Mouse (Mus musculus) embryonic stem cell, embryonic (primary cell): ENCODE measurements around the gene Hdac5.

ENCODE experiments used
- CTCF ChIA-PET, 4 experiments: fragments of 300-600 bp in 2 of 4; fragments of 350-600 bp in 2 of 4; sonication (Branson Sonifier 250); formaldehyde crosslinking; loops; one replicate each; lab custom pipeline; 2022; ENCODE audit warnings: inconsistent platforms in 2 of 4; lab: Charles Lee
- POLR2A ChIA-PET, 4 experiments: fragments of 300-600 bp in 2 of 4; fragments of 350-600 bp in 2 of 4; sonication (Branson Sonifier 250); formaldehyde crosslinking; loops; one replicate each; lab custom pipeline; 2022; ENCODE audit warnings: antibody characterized with exemption in 4 of 4, inconsistent platforms in 1 of 4; lab: Charles Lee

Hdac5 gene

DNA sequence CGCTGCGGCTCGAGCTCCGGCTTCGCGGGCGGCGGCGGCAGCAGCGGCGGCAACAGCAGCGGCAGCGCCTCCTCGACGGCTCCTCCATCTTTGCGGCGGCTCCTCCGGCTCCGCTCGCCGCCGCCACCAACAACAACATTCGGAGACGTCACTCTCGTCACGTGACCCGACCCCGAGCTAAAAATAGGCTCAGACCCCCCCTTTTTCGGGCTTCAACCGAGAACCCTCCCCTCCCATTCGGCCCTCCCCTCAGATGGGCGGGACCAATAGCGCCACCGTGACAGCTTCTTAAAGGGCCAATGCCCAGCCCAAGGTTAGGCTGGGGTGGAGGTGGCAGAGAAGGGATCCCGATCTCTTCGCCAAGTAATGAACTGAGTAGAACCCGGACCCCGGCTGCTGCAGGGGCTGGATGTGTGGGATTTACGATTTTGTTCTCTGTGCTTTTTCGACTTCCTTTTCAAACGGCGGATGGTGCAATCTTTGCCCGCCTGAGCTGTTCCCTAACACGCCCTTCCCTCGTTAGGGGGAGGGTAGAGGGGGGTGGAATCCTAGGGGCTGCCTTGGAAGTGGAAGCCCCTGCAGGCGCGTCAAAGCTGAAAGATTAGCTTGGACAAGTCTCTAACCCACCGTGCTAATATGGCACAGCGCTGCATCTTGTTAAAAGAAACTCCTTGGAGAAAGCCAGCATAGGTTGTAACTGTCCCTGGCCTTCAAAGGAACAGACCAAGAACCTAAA, at the start of gene Hdac5:
TSS of gene Hdac5 (minus strand) at position 161 of the 736 bp plus-strand sequence.
- ChIA-PET CTCF (interaction anchor here (0.5 to 3.1 kb wide), 13 partner anchors 10 to 208 kb away, joined by 3 to 33 read pairs (median 4); partner anchors contain the start of gene BC030867 (in 3 of the 4)), POLR2A (interaction anchor here in 3 of 4 experiments (0.6 to 5.4 kb wide), 54 partner anchors 8 to 886 kb away, joined by 3 to 42 read pairs (median 4); partner anchors contain the start of genes BC030867 (in 3 of the 3), Slc25a39 (in 3 of the 3), G6pc3 (in 2 of the 3) and Grn (in 2 of the 3))

- CTCF ChIA-PET: interaction anchor here in 3 of 4 experiments (0.6 to 2.7 kb wide), 5 partner anchors 11 to 218 kb away, joined by 3 to 8 read pairs (median 3); partner anchors contain the start of gene Asb16 (in 1 of the 3)
- POLR2A ChIA-PET: interaction anchor here in 2 of 4 experiments (0.7 to 7.1 kb wide), 9 partner anchors 11 to 442 kb away, joined by 3 to 94 read pairs (median 6); partner anchors contain the start of genes Asb16 (in 2 of the 2), Slc25a39 (in 2 of the 2), BC030867 (in 1 of the 2) and Grn (in 1 of the 2)
These were observed 49.6 kb upstream of the Hdac5 start for GRCm38 (mm10) chr11:102279595-102279994.

DNA sequence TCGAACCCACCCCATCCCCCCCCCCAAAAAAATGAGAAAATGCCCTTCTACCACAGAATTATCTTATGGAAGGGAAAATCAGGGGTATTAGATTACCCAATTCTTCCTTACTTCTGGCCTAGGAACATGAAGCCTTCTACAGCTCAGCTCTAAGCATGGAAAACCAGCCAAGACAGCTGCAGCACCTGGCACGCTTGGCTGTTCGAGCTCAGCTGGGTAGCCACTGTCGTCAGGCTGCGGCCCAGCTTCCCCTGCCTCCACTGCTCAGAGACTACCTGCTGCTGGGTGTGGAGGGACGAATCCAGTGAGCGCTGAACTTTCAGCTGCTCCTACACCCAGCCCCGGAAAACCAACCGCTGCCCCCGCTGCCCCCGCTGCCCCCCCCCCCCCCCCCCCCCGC, 47.8 kb upstream of the Hdac5 start:
- CTCF ChIA-PET: interaction anchor here (0.5 to 3.1 kb wide), 15 partner anchors 10 to 656 kb away, joined by 3 to 19 read pairs (median 4); partner anchors contain the start of genes Asb16 (in 1 of the 4), BC030867 (in 1 of the 4) and Grn (in 1 of the 4)
- POLR2A ChIA-PET: interaction anchor here in 3 of 4 experiments (0.7 to 7.1 kb wide), 26 partner anchors 7 to 207 kb away, joined by 3 to 94 read pairs (median 6); partner anchors contain the start of genes Asb16 (in 2 of the 3), Slc25a39 (in 2 of the 3), Atxn7l3 (in 1 of the 3) and Fam171a2 (in 1 of the 3)

GRCm38 (mm10) chr11:102276411-102276915, 46.5 kb upstream of the Hdac5 start:
- CTCF ChIA-PET: interaction anchor here (0.5 to 3.1 kb wide), 19 partner anchors 8 to 489 kb away, joined by 3 to 19 read pairs (median 4); partner anchors contain the start of genes BC030867 (in 2 of the 4), Asb16 (in 1 of the 4), Grn (in 1 of the 4) and Tmem101 (in 1 of the 4)
- POLR2A ChIA-PET: interaction anchor here in 3 of 4 experiments (0.6 to 7.1 kb wide), 50 partner anchors 8 to 840 kb away, joined by 3 to 94 read pairs (median 5); partner anchors contain the start of genes Tmub2 (in 3 of the 3), Asb16 (in 2 of the 3), Atxn7l3 (in 2 of the 3) and Grn (in 2 of the 3)

- CTCF ChIA-PET: interaction anchor here (0.6 to 14.7 kb wide), 26 partner anchors 8 to 385 kb away, joined by 3 to 224 read pairs (median 4); partner anchors contain the start of genes BC030867 (in 3 of the 4), Fam171a2 (in 1 of the 4), Grn (in 1 of the 4) and Tmub2 (in 1 of the 4)
- POLR2A ChIA-PET: interaction anchor here in 3 of 4 experiments (0.7 to 8.1 kb wide), 37 partner anchors 8 to 178 kb away, joined by 3 to 94 read pairs (median 6); partner anchors contain the start of genes BC030867 (in 3 of the 3), Grn (in 3 of the 3), Slc25a39 (in 3 of the 3) and Tmub2 (in 3 of the 3)
These were observed 38.7 kb upstream of the Hdac5 start, which contains the start of gene Asb16 for GRCm38 (mm10) chr11:102268520-102269244. Gene Asb16 (plus strand): TSS chr11:102268743.

DNA sequence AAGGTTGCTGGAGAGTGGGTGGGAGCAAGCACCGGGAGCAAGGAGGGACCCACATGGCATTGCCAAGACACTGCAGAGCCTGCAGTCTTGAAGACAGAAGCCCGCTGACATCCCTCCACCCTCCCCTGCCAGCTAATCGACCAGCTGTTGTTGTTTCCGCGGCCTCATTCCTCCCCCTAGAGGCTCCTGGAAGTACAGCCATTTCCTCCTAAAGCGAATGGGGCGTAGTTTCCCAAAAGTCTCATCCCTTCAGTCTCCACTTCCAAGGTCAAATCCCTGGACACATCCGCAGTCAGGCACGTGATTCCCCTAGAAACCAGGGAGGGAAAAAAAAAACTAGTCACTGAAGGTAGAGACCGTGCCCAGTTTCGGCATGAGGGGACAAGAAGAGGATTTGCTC, 37.5 kb upstream of the Hdac5 start:
- CTCF ChIA-PET: interaction anchor here (0.5 to 14.7 kb wide), 35 partner anchors 9 to 339 kb away, joined by 3 to 224 read pairs (median 5); partner anchors contain the start of genes BC030867 (in 3 of the 4), Cfap97d1 (in 1 of the 4), Fam171a2 (in 1 of the 4) and Grn (in 1 of the 4)
- POLR2A ChIA-PET: interaction anchor here (0.5 to 8.1 kb wide), 52 partner anchors 8 to 290 kb away, joined by 3 to 94 read pairs (median 4); partner anchors contain the start of genes BC030867 (in 3 of the 4), Grn (in 3 of the 4), Slc25a39 (in 3 of the 4) and Tmub2 (in 3 of the 4)

DNA sequence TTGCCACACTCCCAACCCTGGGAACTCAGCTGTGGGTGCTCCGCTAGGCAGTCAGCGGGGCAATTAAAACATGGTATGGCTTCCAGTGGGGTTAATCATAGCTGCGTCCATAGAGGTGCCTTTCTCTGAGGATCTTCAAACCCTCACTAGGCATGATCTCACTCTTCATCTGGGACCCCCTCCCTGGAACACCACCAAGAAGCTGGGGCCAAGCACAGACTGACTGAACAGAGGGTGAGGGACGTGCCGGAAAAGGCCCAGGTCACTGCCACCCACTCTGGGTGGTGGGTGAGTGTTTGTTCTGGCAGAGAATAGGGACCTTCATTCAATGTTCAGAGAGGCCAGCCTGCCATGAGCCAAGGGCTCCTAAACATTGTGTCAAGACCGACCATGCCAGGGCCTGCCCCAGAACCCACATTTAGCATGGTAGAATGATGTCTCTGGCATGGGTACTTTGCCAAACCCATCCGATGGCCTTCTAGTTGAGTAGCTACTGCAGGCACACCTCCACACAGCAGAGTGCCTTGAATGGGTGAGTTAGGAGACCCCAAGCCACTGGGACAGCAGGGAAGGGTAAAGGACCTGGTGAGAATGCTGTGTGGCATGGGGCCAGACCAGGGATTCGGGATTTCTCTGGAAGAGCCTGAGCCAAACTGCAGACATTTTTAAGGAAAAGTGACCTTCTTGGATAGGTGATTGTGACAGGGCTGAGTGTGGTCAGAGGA, 36.8 kb upstream of the Hdac5 start:
- CTCF ChIA-PET: interaction anchor here (0.5 to 14.7 kb wide), 36 partner anchors 9 to 282 kb away, joined by 3 to 224 read pairs (median 5); partner anchors contain the start of genes BC030867 (in 3 of the 4), Cfap97d1 (in 1 of the 4), Fam171a2 (in 1 of the 4) and Grn (in 1 of the 4)
- POLR2A ChIA-PET: interaction anchor here (0.5 to 8.1 kb wide), 71 partner anchors 7 to 329 kb away, joined by 3 to 94 read pairs (median 4); partner anchors contain the start of genes BC030867 (in 3 of the 4), Grn (in 3 of the 4), Slc25a39 (in 3 of the 4) and Tmub2 (in 3 of the 4)

- ChIA-PET POLR2A (interaction anchor here (0.6 to 8.1 kb wide), 44 partner anchors 8 to 302 kb away, joined by 3 to 94 read pairs (median 4); partner anchors contain the start of genes BC030867 (in 4 of the 4), Slc25a39 (in 2 of the 4), Tmub2 (in 2 of the 4) and G6pc3 (in 1 of the 4)), CTCF (interaction anchor here (0.6 to 14.7 kb wide), 21 partner anchors 8 to 334 kb away, joined by 3 to 224 read pairs (median 6); partner anchors contain the start of genes BC030867 (in 3 of the 4), Fam171a2 (in 1 of the 4), Tmem101 (in 1 of the 4) and Tmub2 (in 1 of the 4))
These were observed 35.9 kb upstream of the Hdac5 start for GRCm38 (mm10) chr11:102265816-102266215.

DNA sequence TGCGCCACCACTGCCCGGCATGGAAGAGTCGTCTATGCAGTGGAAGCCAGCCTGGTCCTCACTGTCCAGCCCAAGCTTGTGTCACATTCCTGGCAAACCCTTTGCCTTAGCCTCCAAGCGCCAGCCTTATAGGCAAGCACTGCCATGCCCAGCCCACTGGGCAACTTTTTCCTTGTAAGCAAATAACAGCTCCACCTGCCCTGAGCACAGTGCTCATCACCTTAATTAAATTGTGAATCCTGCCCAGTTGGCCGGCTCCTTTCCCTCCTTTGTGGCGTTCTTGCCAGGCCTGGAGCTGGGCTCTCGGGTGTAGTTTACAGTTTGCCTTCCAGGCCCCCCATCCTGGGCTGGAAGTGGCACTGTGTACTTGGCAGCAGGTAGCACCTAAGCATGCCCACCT, 33.2 kb upstream of the Hdac5 start:
- ChIA-PET CTCF (interaction anchor here in 2 of 4 experiments (1.2 to 14.7 kb wide), 3 partner anchors 15 to 176 kb away, joined by 3 to 224 read pairs (median 7); partner anchors contain the start of gene BC030867 (in 2 of the 2)), POLR2A (interaction anchor here (0.5 to 8.1 kb wide), 13 partner anchors 9 to 310 kb away, joined by 3 to 94 read pairs (median 5); partner anchors contain the start of genes BC030867 (in 2 of the 4), Hdac5 (in 1 of the 4), Slc25a39 (in 1 of the 4) and Tmub2 (in 1 of the 4))

DNA sequence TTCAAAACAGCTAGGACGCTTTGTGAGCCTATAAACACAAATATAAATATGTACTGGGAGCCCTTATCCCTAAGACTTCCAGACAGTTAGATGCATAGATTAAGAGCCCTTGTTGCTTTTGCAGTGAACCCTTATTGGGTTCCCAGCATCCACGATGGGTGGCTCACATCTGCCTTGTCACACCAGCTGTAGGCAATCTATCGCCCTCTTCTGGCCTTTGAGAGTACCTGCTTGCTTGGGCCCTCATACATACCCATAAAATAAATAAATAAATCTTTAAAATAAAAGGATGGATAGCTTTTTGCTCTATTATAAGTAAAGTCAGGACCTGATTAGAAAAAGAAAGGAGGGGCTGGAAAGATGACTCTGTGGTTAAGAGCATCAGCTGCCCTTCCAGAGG, 28.6 kb upstream of the Hdac5 start:
- ChIA-PET CTCF (interaction anchor here (0.6 to 14.7 kb wide), 32 partner anchors 8 to 283 kb away, joined by 3 to 224 read pairs (median 4); partner anchors contain the start of genes BC030867 (in 4 of the 4), Asb16 (in 3 of the 4) and Tmub2 (in 1 of the 4)), POLR2A (interaction anchor here (0.6 to 6.8 kb wide), 24 partner anchors 8 to 209 kb away, joined by 3 to 57 read pairs (median 6); partner anchors contain the start of genes BC030867 (in 3 of the 4), Asb16 (in 2 of the 4), Slc25a39 (in 2 of the 4) and Grn (in 1 of the 4))

GRCm38 (mm10) chr11:102258095-102258494, 28.1 kb upstream of the Hdac5 start:
- POLR2A ChIA-PET: interaction anchor here (0.6 to 6.8 kb wide), 31 partner anchors 8 to 330 kb away, joined by 3 to 57 read pairs (median 6); partner anchors contain the start of genes BC030867 (in 4 of the 4), Slc25a39 (in 3 of the 4), Asb16 (in 2 of the 4) and Grn (in 1 of the 4)

GRCm38 (mm10) chr11:102257514-102257913, 27.5 kb upstream of the Hdac5 start:
- POLR2A ChIA-PET: interaction anchor here (0.6 to 6.8 kb wide), 35 partner anchors 9 to 330 kb away, joined by 3 to 57 read pairs (median 5); partner anchors contain the start of genes BC030867 (in 4 of the 4), Slc25a39 (in 3 of the 4), Asb16 (in 2 of the 4) and G6pc3 (in 1 of the 4)
- CTCF ChIA-PET: interaction anchor here (0.5 to 14.7 kb wide), 36 partner anchors 9 to 442 kb away, joined by 3 to 224 read pairs (median 4); partner anchors contain the start of genes Asb16 (in 3 of the 4), BC030867 (in 3 of the 4), Grn (in 1 of the 4) and Tmub2 (in 1 of the 4)

More at GRCm38 (mm10) chr11:102258095-102258494, 28.1 kb upstream of the Hdac5 start:
- CTCF ChIA-PET: interaction anchor here (0.7 to 14.7 kb wide), 38 partner anchors 8 to 283 kb away, joined by 3 to 224 read pairs (median 4); partner anchors contain the start of genes BC030867 (in 4 of the 4), Asb16 (in 3 of the 4), Grn (in 1 of the 4) and Tmub2 (in 1 of the 4)

DNA sequence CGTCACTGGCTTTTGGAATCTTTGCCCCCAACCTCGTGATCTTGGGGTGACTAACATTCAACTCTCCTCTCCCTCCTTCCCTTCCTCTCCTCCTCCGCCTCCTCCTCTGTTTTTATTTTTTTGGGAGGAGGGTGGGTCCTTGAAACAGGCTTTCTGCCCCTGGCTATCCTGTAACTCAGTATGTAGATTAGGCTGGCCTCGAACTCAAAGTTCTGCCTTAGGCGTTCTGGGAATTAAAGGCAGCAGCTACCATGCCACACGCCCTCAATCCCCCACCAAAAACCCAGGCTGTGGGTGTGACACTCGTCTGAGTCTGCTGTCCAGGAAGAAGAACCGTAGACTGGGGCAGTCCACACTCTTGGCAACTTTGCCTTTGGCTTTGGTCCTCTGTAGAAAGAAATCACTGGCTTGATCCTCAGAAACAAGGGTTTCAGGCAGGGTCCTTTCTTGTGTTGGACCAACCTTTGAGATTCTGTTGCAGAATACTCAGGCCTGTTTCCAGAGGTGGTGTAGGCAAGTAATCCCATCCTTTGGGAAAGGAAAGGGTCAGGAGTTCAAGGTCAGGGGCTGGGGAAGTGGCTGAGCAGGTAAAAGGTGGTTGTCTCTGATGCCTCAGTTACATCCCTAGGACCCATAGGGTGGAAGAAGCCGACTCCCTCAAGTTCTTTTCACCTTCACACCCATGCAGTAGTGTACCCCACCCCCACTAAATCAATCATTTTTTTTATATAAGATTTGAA, 19.6 kb upstream of the Hdac5 start:
- POLR2A ChIA-PET: interaction anchor here (1.0 to 5.2 kb wide), 42 partner anchors 8 to 697 kb away, joined by 3 to 45 read pairs (median 7); partner anchors contain the start of genes Asb16 (in 3 of the 4), Slc25a39 (in 3 of the 4), Grn (in 2 of the 4) and Hdac5 (in 2 of the 4)
- CTCF ChIA-PET: interaction anchor here (0.6 to 6.0 kb wide), 58 partner anchors 8 to 391 kb away, joined by 3 to 224 read pairs (median 4); partner anchors contain the start of genes Grn (in 3 of the 4), Tmub2 (in 3 of the 4), G6pc3 (in 2 of the 4) and Tmem101 (in 2 of the 4)
